Mouse (Mus musculus) heart, postnatal 0 days (tissue): ENCODE measurements around the gene Csnk2b.

Experiments used
- CTCF ChIP-seq: IDR thresholded peaks from 2 replicates; pipeline ENCODE4 v1.5.1; 2016; ENCODE audit warnings: antibody characterized with exemption, control low read depth, low read depth
- EP300 ChIP-seq: IDR thresholded peaks from 2 replicates; pipeline ENCODE4 v1.6.1; 2016; ENCODE audit warnings: antibody characterized with exemption, low read depth

- TF ChIP-seq CTCF: no peak
- TF ChIP-seq EP300: peak; percentile 95
Observed at GRCm38 (mm10) chr17:35134801-35135590, 13.1 kb upstream of the Csnk2b start, which contains the start of gene Bag6.
